Mouse (Mus musculus) embryonic stem cell, embryonic (primary cell): Measurements from ENCODE around the gene Tnfrsf23.
"Not testable (repeated sequence)": the region's sequence is repeated elsewhere in the genome, so short reads cannot be mapped to it uniquely, and the experiment has no call there.

Source experiments
- CTCF ChIA-PET, 4 experiments: fragments of 300-600 bp in 2 of 4; fragments of 350-600 bp in 2 of 4; sonication (Branson Sonifier 250); formaldehyde crosslinking; loops; one replicate each; lab custom pipeline; 2022; ENCODE audit warnings: inconsistent platforms in 2 of 4; lab: Charles Lee
- POLR2A ChIA-PET, 4 experiments: fragments of 300-600 bp in 2 of 4; fragments of 350-600 bp in 2 of 4; sonication (Branson Sonifier 250); formaldehyde crosslinking; loops; one replicate each; lab custom pipeline; 2022; ENCODE audit warnings: antibody characterized with exemption in 4 of 4, inconsistent platforms in 1 of 4; lab: Charles Lee

The Tnfrsf23 gene

GRCm38 (mm10) chr7:143692746-143693510 lies 7.3 kb upstream of the Tnfrsf23 start:
- POLR2A ChIA-PET, result interaction anchor here in 1 of 4 experiments (0.6 to 2.1 kb wide), 4 partner anchors 81 to 94 kb away, joined by 3 to 7 read pairs (median 4); partner anchors contain the start of gene Cars

GRCm38 (mm10) chr7:143691909-143692308 lies 6.2 kb upstream of the Tnfrsf23 start:
- ChIA-PET POLR2A (interaction anchor here in 2 of 4 experiments (1.2 to 2.1 kb wide), 4 partner anchors 10 to 93 kb away, joined by 3 to 5 read pairs (median 4); partner anchors contain the start of gene Cars (in 2 of the 2)), CTCF (interaction anchor here in 2 of 4 experiments (0.5 to 2.4 kb wide), 5 partner anchors 15 to 211 kb away, joined by 3 to 7 read pairs (median 4); no protein-coding TSS in a partner anchor)

More at GRCm38 (mm10) chr7:143692746-143693510, 7.3 kb upstream of the Tnfrsf23 start:
- CTCF ChIA-PET, result interaction anchor here in 1 of 4 experiments (0.5 kb wide), 1 partner anchor 181 kb away, joined by 3 read pairs; no protein-coding TSS in a partner anchor

GRCm38 (mm10) chr7:143691181-143691580 lies 5.5 kb upstream of the Tnfrsf23 start:
- CTCF ChIA-PET, result interaction anchor here in 2 of 4 experiments (0.5 to 2.4 kb wide), 6 partner anchors 15 to 976 kb away, joined by 3 to 7 read pairs (median 4); no protein-coding TSS in a partner anchor
- POLR2A ChIA-PET, result interaction anchor here in 2 of 4 experiments (1.2 to 2.1 kb wide), 4 partner anchors 11 to 92 kb away, joined by 3 to 5 read pairs (median 4); partner anchors contain the start of gene Cars (in 2 of the 2)

- CTCF ChIA-PET, result interaction anchor here in 2 of 4 experiments (1.2 to 2.4 kb wide), 3 partner anchors 17 to 78 kb away, joined by 3 to 7 read pairs (median 6); no protein-coding TSS in a partner anchor
- POLR2A ChIA-PET, result interaction anchor here in 2 of 4 experiments (0.5 to 1.1 kb wide), 3 partner anchors 11 to 187 kb away, joined by 3 to 4 read pairs (median 4); partner anchors contain the start of genes Cars (in 1 of the 2) and Phlda2 (in 1 of the 2)
These were observed 4.3 kb upstream of the Tnfrsf23 start for GRCm38 (mm10) chr7:143689946-143690345.

GRCm38 (mm10) chr7:143689481-143689880 lies 3.8 kb upstream of the Tnfrsf23 start:
- ChIA-PET CTCF (interaction anchor here in 3 of 4 experiments (0.5 to 1.2 kb wide), 3 partner anchors 61 to 74 kb away, joined by 3 to 21 read pairs (median 4); no protein-coding TSS in a partner anchor), POLR2A (interaction anchor here in 2 of 4 experiments (0.5 to 1.1 kb wide), 3 partner anchors 62 to 186 kb away, joined by 4 read pairs; partner anchors contain the start of genes Cars (in 1 of the 2) and Phlda2 (in 1 of the 2))

- CTCF ChIA-PET, result interaction anchor here in 3 of 4 experiments (0.6 to 1.8 kb wide), 4 partner anchors 10 to 181 kb away, joined by 3 to 8 read pairs (median 4); no protein-coding TSS in a partner anchor
- POLR2A ChIA-PET, result interaction anchor here in 2 of 4 experiments (1.3 to 1.8 kb wide), 2 partner anchors 87 to 97 kb away, joined by 3 to 13 read pairs; partner anchors contain the start of genes Cars (in 1 of the 2) and Mrgpre (in 1 of the 2)
These were observed 1.0 kb upstream of the Tnfrsf23 start for GRCm38 (mm10) chr7:143686676-143687075.

- ChIA-PET POLR2A (interaction anchor here in 2 of 4 experiments (0.6 to 1.8 kb wide), 10 partner anchors 9 to 792 kb away, joined by 3 to 13 read pairs (median 5); partner anchors contain the start of genes Cars (in 2 of the 2), Mrgpre (in 1 of the 2), Nap1l4 (in 1 of the 2) and Tnfrsf22 (in 1 of the 2)), CTCF (interaction anchor here in 3 of 4 experiments (0.6 to 1.8 kb wide), 10 partner anchors 10 to 1249 kb away, joined by 3 to 8 read pairs (median 4); no protein-coding TSS in a partner anchor)
These were observed 519 bp upstream of the Tnfrsf23 start for GRCm38 (mm10) chr7:143686191-143686590.

GRCm38 (mm10) chr7:143684569-143684968 lies 1.1 kb downstream of the Tnfrsf23 start:
- CTCF ChIA-PET, POLR2A ChIA-PET: not testable (repeated sequence)

- ChIA-PET CTCF (interaction anchor here in 2 of 4 experiments (0.6 to 1.0 kb wide), 3 partner anchors 47 to 69 kb away, joined by 3 to 7 read pairs (median 4); no protein-coding TSS in a partner anchor), POLR2A (interaction anchor here in 2 of 4 experiments (0.6 to 1.5 kb wide), 3 partner anchors 32 to 562 kb away, joined by 3 to 7 read pairs (median 7); partner anchors contain the start of gene Tnfrsf22 (in 2 of the 2))
These were observed 4.1 kb downstream of the Tnfrsf23 start for GRCm38 (mm10) chr7:143681566-143681965.

GRCm38 (mm10) chr7:143680836-143681235 lies 4.8 kb downstream of the Tnfrsf23 start:
- ChIA-PET CTCF (interaction anchor here in 2 of 4 experiments (0.5 to 1.0 kb wide), 2 partner anchors 68 to 299 kb away, joined by 3 to 4 read pairs; no protein-coding TSS in a partner anchor), POLR2A (interaction anchor here in 2 of 4 experiments (1.3 to 1.5 kb wide), 2 partner anchors 31 to 32 kb away, joined by 7 read pairs; partner anchors contain the start of gene Tnfrsf22 (in 2 of the 2))

- POLR2A ChIA-PET, result not testable (repeated sequence)
- CTCF ChIA-PET, result interaction anchor here in 1 of 4 experiments (0.7 kb wide), 1 partner anchor 71 kb away, joined by 3 read pairs; no protein-coding TSS in a partner anchor
These were observed 6.0 kb downstream of the Tnfrsf23 start for GRCm38 (mm10) chr7:143679650-143680049.

- CTCF ChIA-PET, result no interaction called here
- POLR2A ChIA-PET, result no interaction called here
These were observed 19.0 kb downstream of the Tnfrsf23 start for GRCm38 (mm10) chr7:143666427-143667311.

GRCm38 (mm10) chr7:143663470-143663869 lies 22.2 kb downstream of the Tnfrsf23 start:
- POLR2A ChIA-PET, result interaction anchor here in 1 of 4 experiments (0.6 kb wide), 1 partner anchor 34 kb away, joined by 3 read pairs; no protein-coding TSS in a partner anchor
- CTCF ChIA-PET, result no interaction called here

GRCm38 (mm10) chr7:143660797-143661196 lies 24.9 kb downstream of the Tnfrsf23 start:
- ChIA-PET CTCF (interaction anchor here in 3 of 4 experiments (0.6 to 0.7 kb wide), 5 partner anchors 31 to 657 kb away, joined by 3 to 9 read pairs (median 4); no protein-coding TSS in a partner anchor), POLR2A (interaction anchor here in 3 of 4 experiments (0.6 to 1.4 kb wide), 3 partner anchors 61 to 153 kb away, joined by 3 to 6 read pairs (median 4); partner anchors contain the start of gene Cars (in 1 of the 3))

- CTCF ChIA-PET, result interaction anchor here in 3 of 4 experiments (0.6 to 1.2 kb wide), 9 partner anchors 37 to 454 kb away, joined by 3 to 6 read pairs (median 3); partner anchors contain the start of gene Nap1l4 (in 1 of the 3)
- POLR2A ChIA-PET, result interaction anchor here in 3 of 4 experiments (0.6 to 1.7 kb wide), 25 partner anchors 9 to 975 kb away, joined by 3 to 20 read pairs (median 4); partner anchors contain the start of genes Cars (in 3 of the 3), Tnfrsf26 (in 3 of the 3), Nap1l4 (in 2 of the 3) and Tnfrsf23 (in 2 of the 3)
These were observed 35.8 kb downstream of the Tnfrsf23 start for GRCm38 (mm10) chr7:143649769-143650346.
